Mouse (Mus musculus) spleen, postnatal 4 days (tissue): ENCODE measurements around the gene Hic2.
A peak's percentile ranks its signal among the peaks of the same experiment; 100 is the strongest.

ENCODE experiments used
- DNase-seq, 2 experiments: peaks; one replicate each; pipeline ENCODE4 v3.0.0; 2022; ENCODE audit warnings: low spot score in 2 of 2

The Hic2 gene

DNA sequence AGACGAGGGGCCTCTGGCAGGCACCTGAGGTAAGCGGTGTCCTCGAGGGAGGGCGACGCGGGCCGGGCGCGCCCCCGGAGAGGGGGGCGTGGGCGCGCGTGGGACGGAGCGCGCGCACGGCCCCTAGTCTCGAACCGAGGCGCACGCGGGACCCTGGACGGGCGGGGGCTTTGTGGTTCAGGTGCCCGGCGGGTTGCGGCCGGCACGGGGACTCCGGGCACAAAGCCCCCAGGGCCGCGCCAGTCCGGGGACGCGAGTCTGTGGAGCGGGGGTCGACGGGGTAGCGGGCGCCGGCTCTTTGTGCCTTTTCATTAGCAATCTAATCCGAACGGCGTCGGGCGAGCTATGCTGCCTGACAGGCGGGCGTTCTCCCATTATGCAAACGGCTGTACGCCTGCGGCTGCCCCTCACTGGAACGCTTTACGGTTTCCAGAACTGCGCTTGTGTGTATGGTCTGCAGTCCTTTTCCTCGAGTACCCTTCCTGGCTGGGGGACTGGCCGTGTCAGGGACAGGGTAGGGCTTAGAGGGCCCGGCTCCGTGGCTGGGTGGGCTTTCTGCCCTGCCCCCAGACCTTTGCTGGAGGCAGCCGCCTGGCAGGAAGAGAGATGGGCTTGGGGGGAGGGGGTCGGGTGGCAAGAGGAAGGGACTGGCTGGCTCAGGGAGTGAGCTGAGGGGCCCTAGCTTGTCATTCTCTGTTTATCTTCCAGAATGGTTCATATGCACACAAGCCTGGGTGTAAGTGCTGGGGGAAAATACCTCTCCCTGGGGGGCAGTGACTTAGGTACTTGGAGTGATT lies 528 bp downstream of the Hic2 start:
- DNase-seq: peak in 1 of 2 experiments; percentile 72

DNA sequence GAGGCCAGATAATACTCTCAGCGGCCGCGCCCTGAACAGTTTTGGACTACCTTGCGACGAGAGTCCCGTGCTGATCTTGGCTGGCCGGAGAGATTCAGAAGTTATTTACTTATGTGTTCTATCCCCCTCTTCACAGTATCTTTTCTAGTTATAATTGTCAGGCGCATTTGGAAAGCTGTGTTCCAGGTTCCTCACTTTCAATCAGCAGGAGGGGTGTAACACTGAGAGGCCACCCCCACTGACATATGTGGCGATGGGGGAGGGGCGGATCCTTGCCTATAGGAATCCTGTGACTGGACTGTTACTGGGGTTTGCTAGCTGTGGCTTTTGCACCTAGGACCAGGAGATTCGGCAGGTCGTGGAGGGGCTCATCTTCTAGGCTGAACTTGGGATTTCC lies 1.1 kb downstream of the Hic2 start:
- peak in 1 of 2 experiments; percentile 63 for DNase-seq

DNA sequence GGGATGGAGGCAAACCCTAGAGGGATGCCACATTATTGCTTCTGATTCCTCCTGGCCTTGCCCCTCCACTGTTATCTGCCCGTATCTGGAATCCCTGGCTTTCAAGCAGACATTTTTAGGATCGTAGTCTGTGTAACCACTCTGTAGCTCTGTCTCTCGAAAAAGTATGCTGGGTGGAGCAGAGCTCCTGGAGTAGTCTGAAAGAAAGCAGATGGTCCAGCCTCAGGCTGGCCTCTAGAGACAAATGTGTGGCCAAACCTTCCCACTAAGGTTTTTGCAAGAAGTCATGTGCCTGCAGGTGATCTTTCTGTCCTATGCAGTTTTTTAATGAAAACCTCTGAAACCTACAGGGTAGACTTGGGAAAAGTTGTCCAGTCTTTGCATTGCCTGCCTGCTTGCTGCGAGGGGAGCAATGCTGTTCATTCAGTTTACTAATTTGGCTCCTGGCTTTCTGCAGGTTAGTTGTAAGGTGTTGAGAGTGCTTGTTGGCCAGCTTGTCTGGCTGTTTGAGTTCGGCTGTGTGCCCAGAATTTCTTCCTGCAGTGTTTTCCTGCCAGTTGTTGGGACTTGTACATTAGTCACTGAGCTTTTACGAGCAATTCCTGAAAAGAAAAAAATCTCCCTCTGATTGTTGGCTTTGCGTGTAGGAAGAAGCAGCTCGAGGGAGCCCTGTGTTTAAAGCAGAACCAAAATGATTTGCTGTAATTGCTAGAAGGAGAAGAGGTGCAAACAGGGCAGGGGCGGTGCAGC lies 1.7 kb downstream of the Hic2 start:
- DNase-seq: no peak

DNA sequence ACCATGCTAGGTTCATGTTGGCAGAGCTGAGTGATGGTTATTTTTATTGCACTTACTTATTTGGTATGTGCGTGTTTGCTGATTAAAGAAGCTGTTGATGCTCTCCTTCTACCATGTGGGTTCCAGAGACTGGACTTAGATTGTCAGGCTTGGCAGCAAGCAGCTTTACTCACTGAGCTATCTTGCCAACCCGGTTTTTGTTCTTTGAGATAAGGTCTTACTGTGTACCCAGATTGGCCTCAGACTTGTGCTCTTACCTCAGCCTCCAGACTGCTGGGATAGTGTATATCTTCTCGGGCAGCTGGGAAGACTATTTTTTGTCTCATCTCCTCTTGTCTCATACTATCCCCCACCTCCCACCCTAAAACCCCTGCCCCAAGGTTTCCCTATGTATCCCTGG lies 4.3 kb downstream of the Hic2 start:
- no peak for DNase-seq

DNA sequence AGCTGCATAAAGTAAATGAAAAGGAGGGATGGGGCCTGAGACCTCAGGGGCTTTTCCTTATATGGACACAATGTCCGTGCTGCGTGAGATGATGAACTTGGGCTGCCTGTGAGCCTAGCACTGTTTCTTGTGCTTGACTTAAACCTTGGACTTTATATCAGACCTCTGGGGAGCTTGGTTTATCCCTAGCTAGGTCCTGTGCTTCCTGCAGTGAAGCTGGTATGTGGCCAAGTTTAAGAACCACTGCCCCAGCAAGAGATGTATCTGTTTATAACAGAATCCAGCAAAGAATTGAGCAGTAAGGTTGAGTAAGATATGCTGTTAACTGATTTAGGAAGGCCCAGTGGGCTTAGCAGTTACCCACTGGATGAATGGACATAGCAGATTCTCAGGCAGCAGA lies 6.0 kb downstream of the Hic2 start:
- DNase-seq: no peak

DNA sequence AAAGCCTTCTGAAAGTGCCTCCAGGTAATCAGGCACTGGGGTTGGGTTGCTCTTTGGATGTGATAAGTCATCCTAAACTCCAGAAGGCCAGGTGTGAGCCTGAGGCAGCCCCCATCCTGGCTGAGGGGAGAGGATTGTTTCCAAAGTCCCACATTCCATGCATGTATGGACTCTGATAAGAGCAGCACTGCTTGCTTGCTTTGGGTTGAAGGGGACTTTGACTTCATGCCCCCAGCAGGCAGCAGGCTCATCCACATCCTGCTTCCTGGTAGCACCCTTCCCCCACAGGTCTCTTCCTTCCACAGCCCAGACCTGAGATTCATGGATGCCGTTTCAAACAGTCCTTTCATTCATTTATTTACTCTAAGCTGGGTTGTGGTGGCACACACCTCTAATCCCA lies 10.4 kb downstream of the Hic2 start:
- DNase-seq: no peak

DNA sequence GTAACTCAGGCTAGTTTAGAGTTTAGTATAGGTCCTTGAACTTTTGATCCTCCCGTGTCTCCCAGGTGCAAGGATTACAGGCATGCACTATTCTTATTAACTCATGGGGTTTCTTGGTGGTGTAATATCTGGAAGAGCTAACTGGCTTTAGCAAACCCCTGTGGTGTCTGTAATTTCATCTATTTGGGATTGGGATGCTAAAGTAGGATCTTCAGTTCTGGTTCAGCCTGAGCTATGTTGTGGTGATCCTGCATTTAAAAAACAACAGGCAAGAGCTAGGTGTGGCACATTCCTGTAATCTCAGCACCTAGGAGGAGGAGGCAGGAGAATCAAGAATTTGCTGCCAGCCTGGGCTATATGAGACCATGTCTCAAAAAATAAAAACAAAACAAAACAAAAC lies 11.6 kb downstream of the Hic2 start:
- no peak for DNase-seq

DNA sequence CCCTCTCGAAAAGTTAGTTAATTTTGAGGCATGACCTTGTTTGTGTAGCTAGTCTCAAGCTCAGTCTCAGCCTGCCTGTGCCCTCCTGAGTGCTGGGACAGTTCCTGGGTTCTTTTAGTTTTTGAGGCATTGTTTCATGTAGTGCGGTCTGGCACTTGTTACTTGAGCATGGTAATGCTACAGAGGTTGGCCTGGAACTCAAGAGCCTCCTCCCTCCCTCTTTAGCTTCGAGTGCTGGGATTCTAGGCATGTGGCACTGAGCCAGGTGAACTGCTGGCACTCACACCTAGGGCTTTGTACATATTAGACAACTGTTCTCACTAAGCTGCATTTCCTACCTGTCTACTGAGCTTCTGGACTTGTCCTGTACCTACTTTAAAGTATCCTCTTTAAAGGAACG lies 14.4 kb downstream of the Hic2 start:
- no peak for DNase-seq

DNA sequence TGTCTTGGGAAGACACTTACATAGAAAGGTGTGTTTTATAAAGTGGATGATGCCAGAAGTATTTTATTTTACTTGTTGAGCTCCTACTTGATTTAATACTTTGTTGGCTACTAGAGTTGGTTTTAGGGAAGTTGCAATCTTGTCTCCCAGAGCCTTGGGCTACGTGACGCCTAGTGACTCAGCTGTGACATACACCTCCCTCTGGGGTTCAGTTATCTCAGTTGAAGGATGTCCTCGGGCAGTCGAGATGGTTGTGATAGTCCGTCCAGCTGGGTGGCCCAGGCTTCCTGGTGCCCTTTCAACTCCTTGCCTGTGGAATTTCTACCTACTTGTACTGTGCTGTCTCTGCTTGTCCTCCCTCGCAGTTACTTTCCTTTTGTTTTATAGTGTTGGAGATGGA lies 15.8 kb downstream of the Hic2 start:
- DNase-seq: no peak

DNA sequence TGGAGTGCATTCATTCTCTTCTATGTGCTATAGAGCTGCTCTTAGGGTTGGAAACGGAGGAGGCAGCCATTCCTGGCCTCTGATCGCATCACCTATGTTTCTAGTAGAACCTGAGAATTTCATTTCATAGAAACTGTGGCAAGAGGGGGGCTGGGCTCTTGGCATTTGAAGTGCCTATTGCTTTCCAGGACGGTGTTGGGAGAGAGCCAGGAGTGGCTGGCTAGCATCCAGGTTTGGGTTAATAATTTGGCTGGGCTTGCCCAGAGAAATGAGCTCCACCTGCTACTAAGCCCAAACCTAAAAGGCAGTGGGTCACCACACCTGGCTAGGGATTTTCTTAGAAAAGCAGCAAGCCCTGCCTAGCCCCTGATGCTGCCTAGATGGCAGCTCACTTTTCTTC lies 18.2 kb downstream of the Hic2 start:
- peak in 1 of 2 experiments; percentile 38 for DNase-seq

DNA sequence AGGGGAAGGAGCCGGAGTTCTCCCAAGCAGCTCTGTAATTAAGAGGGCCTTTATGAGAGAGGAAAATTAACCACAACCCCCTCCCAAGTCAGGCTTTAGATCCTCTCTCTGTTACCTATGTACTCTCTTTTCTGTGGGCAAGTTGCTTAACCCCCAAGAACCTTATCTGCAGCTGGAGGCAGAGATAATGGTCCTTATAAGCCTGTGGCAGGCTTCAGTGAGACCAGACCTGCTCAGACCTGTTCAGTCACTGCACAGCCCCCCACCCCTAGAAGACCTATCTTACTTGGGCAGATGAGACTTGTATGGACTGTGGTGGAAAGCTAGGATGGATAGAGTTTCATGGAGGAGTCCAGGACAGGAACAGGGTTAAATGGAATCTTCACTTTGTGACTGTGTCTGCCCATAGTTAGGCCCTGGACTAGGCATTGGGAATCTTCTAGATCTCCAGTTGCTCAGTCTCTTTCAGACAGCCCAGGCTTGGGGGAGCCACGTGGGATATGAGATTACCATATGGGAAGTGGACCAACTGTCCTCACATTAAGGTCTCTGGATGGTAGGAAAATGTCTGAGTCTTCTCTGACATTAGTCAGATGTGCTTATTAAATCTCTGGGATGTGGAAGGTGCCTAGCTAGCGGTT lies 18.8 kb downstream of the Hic2 start:
- no peak for DNase-seq

DNA sequence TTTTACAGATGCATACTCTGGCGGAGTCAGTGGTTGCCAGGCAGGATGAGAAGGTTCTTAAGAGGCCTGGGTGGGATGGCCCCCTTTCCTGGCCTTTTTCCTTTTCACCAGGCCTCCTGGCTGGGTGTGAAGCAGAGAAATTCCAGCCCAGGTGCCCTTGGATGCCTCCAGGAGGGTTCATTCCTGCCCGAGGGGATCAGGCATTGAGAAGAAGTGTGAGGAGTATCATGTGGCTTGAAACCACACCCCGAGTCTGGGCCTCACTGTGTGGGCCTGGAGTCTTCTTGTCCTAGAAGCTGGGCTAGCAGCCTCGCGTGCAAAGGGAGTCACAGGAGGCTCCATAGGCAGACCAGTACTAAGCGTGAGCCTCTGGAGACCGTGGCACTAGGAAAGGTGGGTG lies 19.5 kb downstream of the Hic2 start:
- DNase-seq: no peak

DNA sequence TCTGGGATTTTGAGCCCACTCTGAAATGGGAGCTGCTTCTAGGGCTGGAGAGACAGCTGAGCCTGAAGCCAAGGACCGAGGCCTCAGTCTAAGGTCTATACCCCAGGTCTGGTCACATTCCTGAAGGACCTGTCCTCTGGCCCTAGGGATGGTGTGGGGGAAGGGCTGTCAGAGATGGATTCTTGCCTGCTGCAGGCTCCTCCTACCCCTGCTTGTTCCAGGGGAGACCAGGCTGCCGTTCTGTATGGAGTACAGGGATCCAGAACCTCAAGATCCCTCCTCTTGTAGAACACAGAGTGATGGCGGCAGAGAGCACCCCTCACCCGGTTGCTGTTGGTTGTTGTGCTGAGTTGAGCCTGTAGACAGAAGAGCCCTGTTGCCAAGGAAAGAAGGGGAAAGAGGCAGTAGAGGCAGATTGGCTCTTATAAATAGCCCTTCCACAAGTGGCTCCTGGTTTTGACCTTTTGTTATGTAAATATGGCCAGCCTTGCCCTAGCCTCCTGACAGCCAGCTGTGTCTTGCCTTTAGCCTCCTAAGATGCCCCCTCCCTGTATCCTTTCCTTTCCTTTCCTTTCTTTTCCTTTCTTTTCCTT lies 20.7 kb downstream of the Hic2 start:
- no peak for DNase-seq

DNA sequence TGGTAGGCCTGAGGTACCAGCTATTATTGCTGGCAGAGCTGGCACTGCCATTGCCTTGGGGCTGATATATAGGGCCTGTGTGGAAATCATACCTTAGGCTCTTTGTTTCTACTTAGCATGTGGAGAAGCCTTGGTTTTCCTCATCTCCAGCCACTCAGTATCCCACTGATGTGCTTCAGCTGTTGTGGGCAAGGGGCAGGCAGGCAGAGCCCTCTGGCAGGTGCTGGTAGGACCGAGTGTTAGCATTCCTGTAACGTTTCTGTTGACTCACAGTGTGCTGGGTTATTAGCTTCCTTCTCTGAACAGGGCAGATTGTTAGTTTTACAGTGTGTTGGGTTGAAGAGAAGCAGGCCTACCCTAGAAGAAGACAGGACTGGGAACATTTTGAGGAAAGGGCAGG lies 21.9 kb downstream of the Hic2 start:
- no peak for DNase-seq

DNA sequence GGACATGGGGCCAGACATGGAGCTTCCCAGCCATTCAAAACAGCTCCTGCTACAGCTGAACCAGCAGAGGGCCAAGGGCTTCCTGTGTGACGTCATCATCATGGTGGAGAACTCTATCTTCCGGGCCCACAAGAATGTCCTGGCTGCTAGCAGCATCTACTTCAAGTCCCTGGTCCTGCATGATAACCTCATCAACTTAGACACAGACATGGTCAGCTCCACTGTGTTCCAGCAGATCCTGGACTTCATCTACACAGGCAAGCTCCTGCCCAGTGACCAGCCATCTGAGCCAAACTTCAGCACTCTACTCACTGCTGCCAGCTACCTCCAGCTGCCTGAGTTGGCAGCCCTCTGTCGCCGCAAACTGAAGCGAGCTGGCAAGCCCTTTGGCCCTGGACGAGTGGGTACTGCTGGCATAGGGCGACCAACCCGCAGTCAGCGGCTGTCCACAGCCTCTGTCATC lies 24.0 kb downstream of the Hic2 start:
- no peak for DNase-seq

DNA sequence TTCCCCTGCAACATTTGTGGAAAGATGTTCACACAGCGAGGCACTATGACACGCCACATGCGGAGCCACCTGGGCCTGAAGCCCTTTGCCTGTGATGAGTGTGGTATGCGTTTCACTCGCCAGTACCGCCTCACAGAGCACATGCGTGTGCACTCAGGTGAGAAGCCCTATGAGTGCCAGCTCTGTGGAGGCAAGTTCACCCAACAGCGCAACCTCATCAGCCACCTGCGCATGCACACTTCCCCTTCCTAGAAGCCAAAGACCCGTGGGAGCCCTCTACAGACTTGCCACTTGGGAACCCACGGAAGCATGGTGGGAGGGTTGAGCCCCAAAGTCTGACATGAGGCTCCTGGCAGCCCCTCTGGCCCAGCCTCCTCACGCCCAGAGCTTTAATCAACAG lies 25.5 kb downstream of the Hic2 start:
- DNase-seq: peak in 1 of 2 experiments; percentile 60

DNA sequence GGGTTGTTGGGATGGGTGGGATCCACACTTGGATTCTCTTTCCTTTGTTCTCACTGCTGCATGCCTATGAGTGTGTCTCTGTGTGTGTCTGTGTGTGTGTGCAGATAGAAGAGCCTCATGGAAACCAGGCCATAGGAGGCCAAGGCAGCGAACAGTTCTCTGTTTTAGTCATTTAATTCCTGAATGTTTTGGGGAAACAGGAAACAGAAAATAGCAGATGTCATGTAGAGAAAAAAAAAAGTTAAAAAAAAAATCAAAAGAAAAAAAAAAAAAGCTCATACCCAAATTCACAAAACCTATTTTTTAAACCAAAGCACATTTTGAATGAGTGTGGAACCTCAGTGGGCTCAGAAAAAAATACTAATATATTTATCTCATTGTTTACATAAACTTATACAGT lies 28.0 kb downstream of the Hic2 start:
- no peak for DNase-seq

DNA sequence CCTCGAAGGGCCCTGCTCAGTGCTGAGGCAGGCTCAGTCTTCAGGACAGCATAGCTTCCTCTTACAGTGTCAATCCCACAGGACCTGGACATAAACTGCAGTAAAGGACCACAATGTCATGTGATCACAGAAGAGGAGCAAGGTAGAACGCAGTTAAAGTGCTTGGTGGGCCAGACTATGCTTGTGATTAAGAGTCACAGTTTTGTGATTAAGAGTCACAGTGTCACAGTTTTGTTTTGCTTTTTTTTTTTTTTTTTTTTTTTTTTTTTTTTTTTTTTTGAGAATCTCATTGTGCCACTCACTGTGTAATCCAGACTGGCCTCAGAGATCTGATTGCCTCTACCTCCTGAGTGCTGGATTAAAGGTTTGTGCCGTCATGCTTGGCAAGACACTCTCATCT lies 32.7 kb downstream of the Hic2 start:
- DNase-seq: no peak

DNA sequence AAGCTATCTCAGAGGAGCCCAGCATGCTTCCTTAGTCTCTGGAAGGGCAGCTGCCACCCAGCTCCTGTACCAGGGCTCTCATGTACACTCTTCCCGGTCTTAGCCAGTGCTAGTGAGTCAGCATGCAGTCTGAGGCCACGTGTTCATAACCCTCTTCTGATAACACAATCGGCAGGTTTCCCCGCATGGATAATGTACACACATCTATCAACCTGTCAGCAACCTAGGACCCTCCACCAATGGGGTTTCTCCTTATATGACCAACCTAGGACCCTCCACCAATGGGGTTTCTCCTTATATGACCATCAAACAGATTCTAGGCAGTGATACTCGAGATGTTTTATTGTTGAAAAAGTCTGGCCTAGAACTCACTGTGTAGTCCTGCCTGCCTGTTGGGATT lies 34.6 kb downstream of the Hic2 start:
- no peak for DNase-seq

DNA sequence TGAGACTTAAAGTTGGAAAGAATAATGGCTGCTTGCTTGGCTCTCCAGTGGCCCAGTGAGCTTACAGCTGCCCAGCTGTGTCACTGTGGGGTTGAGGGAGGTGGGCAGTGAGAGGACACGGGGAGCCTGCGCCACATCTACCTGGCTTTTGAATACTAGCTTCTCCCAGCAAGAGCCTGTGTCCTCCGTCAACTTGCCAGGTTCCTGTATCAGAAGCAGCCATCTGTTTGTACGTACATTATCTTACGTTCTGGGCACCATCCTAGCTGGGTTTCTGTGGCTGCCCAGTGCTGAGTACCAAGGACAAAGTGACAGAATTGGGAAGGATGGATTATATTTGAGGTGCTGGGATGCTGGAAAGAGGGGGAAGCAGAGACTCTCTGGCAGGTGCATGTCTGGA lies 36.5 kb downstream of the Hic2 start:
- no peak for DNase-seq

DNA sequence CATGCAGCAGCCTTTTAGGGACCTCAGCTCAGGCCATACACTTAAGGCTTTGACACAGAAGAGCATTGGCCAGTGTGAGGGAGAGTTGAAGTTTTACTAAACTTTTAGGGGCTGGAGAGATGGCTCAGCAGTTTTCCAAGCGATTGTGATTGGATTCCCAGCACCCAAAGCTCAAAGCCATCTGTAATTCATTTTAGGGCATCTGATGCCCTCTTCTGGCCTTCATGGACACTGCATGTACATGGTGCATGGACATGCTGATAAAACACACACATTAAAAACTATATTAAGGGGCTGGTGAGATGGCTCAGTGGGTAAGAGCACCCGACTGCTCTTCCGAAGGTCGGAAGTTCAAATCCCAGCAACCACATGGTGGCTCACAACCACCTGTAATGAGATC lies 37.8 kb downstream of the Hic2 start:
- DNase-seq: no peak

DNA sequence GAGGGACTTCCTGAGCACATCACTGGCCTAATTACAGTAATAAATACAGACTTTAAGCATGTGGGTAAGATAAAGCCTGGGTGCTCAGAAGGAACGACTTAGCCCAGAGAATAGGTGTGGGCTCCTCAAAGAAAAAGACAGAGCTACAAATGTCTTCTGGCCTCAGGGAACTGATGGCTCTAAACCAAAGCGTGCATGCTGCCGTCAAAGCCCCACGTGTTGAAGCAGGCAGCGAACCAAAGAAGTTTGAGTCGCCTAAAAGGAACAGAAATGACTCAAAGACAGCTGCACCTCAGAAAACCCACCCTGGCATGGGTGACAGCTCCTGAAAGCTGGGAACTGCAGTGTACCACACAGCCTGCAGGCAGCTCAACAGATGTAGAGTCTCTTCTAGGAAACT lies 38.5 kb downstream of the Hic2 start:
- no peak for DNase-seq
